Mouse (Mus musculus): ENCODE data around the gene Cdk17. TPM values are rescaled to one million over a fixed set of nuclear protein-coding genes. Genes with fewer than 3 reads are reported as not detected.

The Cdk17 gene
- polyA plus RNA-seq, 1 experiment, result 2.3 TPM

DNA sequence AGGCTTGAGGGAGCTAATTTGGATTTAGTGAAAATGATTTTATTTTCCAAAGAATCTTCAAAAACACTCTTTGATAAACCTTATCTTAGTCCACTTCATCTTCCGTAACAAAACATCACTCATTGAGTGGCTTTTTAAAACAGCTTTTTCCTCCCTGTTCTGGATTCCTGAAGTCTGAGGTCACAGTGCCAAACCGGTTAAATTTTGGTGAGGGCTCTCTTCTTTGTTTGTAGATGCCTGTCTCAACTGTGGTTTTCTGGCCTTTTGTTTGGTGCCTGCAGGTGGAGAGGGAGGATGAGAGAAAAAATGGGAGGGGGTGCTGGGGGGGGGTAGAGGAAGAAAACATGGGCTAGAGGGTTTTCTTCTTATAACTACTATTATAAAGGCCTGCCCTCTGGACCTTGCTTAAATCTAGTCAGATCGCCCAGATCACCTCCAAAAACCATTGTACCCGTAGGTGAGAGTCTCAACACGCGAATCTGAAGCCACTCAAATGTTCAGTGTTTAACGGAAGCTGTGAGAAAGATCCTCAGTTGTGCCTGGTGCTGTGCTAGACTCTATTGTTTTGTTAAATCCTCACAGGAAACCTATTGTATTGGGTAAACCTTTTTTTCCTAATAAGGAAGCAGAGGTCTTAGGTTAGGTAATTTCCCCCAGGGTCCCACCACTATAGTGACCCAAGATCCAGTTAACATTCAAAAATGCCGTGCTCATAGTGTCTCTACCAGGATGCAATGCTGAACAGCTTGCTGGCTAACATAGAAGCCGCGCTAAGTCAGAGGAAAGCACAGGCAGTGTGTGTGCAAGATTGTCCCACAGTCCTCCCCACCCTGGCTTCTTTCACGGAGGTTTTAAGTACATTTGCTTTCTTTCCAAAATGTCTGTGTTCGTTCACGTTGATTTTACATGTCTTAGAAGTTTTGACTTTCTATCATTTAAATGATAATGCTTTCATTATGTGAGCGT is 5.0 kb downstream of the Cdk17 start:
- TF ChIP-seq FLI1 (IDR thresholded peaks at IDR 0.05; ENCODE audit: low read length) (no peak), GATA1 (IDR thresholded peaks at IDR 0.05; ENCODE audit: borderline replicate concordance, low read length) (no peak)

GRCm38 (mm10) chr10:93166382-93166769 is 5.7 kb downstream of the Cdk17 start:
- no peaks in the 10 kb centered on the region for H3K9me3 ChIP-seq
- H3K36me3 ChIP-seq (replicated peaks; ENCODE audit: low read length), result peaks cover 8% of the 10 kb centered on the region
- TF ChIP-seq GATA1 (IDR thresholded peaks at IDR 0.05; ENCODE audit: borderline replicate concordance, low read length) (no peak), FLI1 (IDR thresholded peaks at IDR 0.05; ENCODE audit: low read length) (no peak)
- H3K4me3 ChIP-seq (replicated peaks), result peak overlapping the region; percentile 90
- peaks cover 60% of the 10 kb centered on the region for H3K4me1 ChIP-seq
- H3K27me3 ChIP-seq (replicated peaks), result no peaks in the 10 kb centered on the region

More for the DNA sequence above, 5.0 kb downstream of the Cdk17 start:
- Histone ChIP-seq H3K4me1 (peaks cover 54% of the 10 kb centered on the region), H3K4me3 (replicated peaks) (peak overlapping the region; percentile 90), H3K27me3 (replicated peaks) (no peaks in the 10 kb centered on the region), H3K9me3 (no peaks in the 10 kb centered on the region), H3K36me3 (replicated peaks; ENCODE audit: low read length) (peaks cover 3% of the 10 kb centered on the region)

DNA sequence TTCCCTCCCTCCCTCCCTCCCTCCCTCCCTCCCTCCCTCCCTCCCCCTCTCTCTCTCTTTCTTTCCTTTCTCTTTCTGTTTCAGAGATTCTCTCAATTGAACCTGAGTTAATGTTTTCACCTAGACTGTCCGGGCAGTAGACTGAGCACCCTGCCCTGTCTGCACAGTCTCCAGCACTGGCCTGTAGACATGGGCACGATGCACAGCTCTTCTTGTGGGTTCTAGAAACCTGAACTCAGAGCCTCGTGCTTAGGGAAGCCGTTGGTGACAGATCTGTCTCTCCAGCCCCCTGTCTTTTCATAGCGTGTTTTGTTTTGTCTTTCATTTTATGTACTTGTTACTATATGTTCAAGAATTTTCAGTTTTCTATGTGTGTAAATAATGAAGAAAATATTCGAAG is 6.6 kb downstream of the Cdk17 start:
- Histone ChIP-seq H3K27me3 (replicated peaks) (no peaks in the 10 kb centered on the region), H3K9me3 (no peaks in the 10 kb centered on the region), H3K36me3 (replicated peaks; ENCODE audit: low read length) (peaks cover 10% of the 10 kb centered on the region), H3K4me1 (peaks cover 63% of the 10 kb centered on the region), H3K4me3 (replicated peaks) (peak overlapping the region; percentile 91)
- no peak for TF ChIP-seq GATA1 (IDR thresholded peaks at IDR 0.05; ENCODE audit: borderline replicate concordance, low read length)

DNA sequence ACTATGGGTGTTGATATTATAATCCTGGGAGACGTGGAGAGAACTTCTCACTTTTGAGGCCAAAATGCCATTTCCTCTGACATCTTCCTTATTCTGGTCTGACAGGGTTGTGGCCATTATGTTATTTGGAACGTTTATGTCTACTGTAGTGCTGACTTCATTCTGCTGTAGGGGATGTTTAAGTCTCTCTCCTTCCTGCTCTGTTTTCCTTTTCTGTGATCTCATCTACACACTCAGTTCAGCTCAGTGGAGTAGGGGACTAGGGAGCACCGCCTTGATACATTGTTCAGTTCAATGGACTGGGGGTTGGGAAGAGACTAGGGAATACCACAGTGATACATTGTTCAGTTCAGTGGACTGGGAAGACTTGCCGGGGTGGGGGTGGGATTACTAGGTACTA is 7.4 kb downstream of the Cdk17 start:
- TF ChIP-seq FLI1 (IDR thresholded peaks at IDR 0.05; ENCODE audit: low read length), result no peak
- no peak for TF ChIP-seq GATA1 (IDR thresholded peaks at IDR 0.05; ENCODE audit: borderline replicate concordance, low read length)
- peak overlapping the region; percentile 80 for H3K4me3 ChIP-seq (replicated peaks)
- H3K9me3 ChIP-seq, result no peaks in the 10 kb centered on the region
- peaks cover 61% of the 10 kb centered on the region for H3K4me1 ChIP-seq
- peaks cover 17% of the 10 kb centered on the region for H3K36me3 ChIP-seq (replicated peaks; ENCODE audit: low read length)
- H3K27me3 ChIP-seq (replicated peaks), result no peaks in the 10 kb centered on the region

DNA sequence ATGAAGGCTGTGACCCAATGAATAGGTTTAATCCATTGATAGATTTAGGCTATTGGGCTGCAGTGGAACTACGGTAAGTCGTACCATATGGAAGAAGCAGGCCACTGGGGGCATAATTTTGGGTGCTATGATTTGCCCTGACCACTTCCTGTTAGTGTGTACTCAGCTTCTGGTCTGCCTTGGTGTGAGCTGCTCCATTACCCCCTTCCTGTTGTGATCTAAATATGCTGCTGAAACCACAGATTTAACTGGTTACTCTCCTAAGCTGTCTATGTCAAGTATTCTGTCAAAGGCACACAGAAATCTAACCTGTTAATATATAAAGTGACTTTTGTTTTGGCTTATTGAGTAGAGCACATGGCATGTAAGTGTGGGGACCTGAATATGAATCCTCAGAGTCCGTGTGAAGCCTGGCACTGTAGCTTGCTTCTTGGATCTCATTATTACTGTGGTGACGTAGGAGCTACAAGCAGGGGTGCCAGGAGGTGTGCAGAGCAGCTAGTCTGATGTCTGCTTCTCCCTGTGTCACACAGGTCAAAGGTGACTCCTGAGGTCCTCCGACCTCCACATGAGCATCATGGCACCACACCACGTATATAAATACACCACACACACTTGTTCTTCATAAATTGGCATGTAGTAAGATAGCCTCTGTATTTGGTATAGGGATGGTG is 10.6 kb downstream of the Cdk17 start:
- Histone ChIP-seq H3K27me3 (replicated peaks) (no peaks in the 10 kb centered on the region), H3K9me3 (no peaks in the 10 kb centered on the region), H3K36me3 (replicated peaks; ENCODE audit: low read length) (peaks cover 28% of the 10 kb centered on the region), H3K4me3 (replicated peaks) (peak overlapping the region; percentile 57), H3K4me1 (peaks cover 59% of the 10 kb centered on the region)
- no peak for TF ChIP-seq GATA1 (IDR thresholded peaks at IDR 0.05; ENCODE audit: borderline replicate concordance, low read length)
- no peak for TF ChIP-seq FLI1 (IDR thresholded peaks at IDR 0.05; ENCODE audit: low read length)

DNA sequence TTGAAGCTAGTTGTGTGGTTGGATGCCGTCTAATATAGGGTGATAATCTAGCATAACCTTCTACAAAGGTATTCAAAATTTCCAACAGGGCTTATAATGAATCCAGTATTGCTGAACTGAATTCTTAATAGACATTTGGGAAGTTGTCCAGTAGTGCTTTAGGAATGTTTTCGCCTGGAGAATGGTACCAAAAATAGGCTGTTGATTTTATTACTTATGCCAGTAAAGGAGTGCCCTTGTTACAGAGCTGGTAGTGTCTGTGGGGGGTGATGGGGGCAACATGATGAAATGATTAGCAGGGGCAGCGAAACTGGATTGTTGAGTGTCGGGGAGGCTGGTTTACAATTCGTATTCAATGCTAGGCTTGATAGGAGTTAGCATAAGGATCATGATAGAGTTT is 16.8 kb downstream of the Cdk17 start:
- TF ChIP-seq FLI1 (IDR thresholded peaks at IDR 0.05; ENCODE audit: low read length) (no peak), GATA1 (IDR thresholded peaks at IDR 0.05; ENCODE audit: borderline replicate concordance, low read length) (no peak)
- H3K9me3 ChIP-seq, result no peaks in the 10 kb centered on the region
- peaks cover 38% of the 10 kb centered on the region for H3K36me3 ChIP-seq (replicated peaks; ENCODE audit: low read length)
- H3K4me3 ChIP-seq (replicated peaks), result peak overlapping the region; percentile 80
- H3K4me1 ChIP-seq, result peaks cover 84% of the 10 kb centered on the region
- no peaks in the 10 kb centered on the region for H3K27me3 ChIP-seq (replicated peaks)

GRCm38 (mm10) chr10:93177874-93178273 is 17.2 kb downstream of the Cdk17 start:
- H3K9me3 ChIP-seq, result no peaks in the 10 kb centered on the region
- peaks cover 37% of the 10 kb centered on the region for H3K36me3 ChIP-seq (replicated peaks; ENCODE audit: low read length)
- no peak for TF ChIP-seq FLI1 (IDR thresholded peaks at IDR 0.05; ENCODE audit: low read length)
- TF ChIP-seq GATA1 (IDR thresholded peaks at IDR 0.05; ENCODE audit: borderline replicate concordance, low read length), result no peak
- peak overlapping the region; percentile 80 for H3K4me3 ChIP-seq (replicated peaks)
- H3K4me1 ChIP-seq, result peaks cover 86% of the 10 kb centered on the region
- H3K27me3 ChIP-seq (replicated peaks), result no peaks in the 10 kb centered on the region

- Histone ChIP-seq H3K4me3 (replicated peaks) (peak overlapping the region; percentile 38), H3K27me3 (replicated peaks) (no peaks in the 10 kb centered on the region), H3K9me3 (no peaks in the 10 kb centered on the region), H3K4me1 (peaks cover 85% of the 10 kb centered on the region), H3K36me3 (replicated peaks; ENCODE audit: low read length) (peaks cover 33% of the 10 kb centered on the region)
- no peak for TF ChIP-seq GATA1 (IDR thresholded peaks at IDR 0.05; ENCODE audit: borderline replicate concordance, low read length)
- TF ChIP-seq FLI1 (IDR thresholded peaks at IDR 0.05; ENCODE audit: low read length), result no peak
These were observed 18.0 kb downstream of the Cdk17 start for GRCm38 (mm10) chr10:93178662-93179061.

- Histone ChIP-seq H3K4me1 (peaks cover 83% of the 10 kb centered on the region), H3K27me3 (replicated peaks) (no peaks in the 10 kb centered on the region), H3K9me3 (no peaks in the 10 kb centered on the region), H3K4me3 (replicated peaks) (no peak overlapping the region), H3K36me3 (replicated peaks; ENCODE audit: low read length) (peaks cover 28% of the 10 kb centered on the region)
- no peak for TF ChIP-seq FLI1 (IDR thresholded peaks at IDR 0.05; ENCODE audit: low read length)
- TF ChIP-seq GATA1 (IDR thresholded peaks at IDR 0.05; ENCODE audit: borderline replicate concordance, low read length), result no peak
These were observed 19.2 kb downstream of the Cdk17 start for GRCm38 (mm10) chr10:93179669-93180460.
